Mouse (Mus musculus): ENCODE results near the gene Ppt2.

DNA sequence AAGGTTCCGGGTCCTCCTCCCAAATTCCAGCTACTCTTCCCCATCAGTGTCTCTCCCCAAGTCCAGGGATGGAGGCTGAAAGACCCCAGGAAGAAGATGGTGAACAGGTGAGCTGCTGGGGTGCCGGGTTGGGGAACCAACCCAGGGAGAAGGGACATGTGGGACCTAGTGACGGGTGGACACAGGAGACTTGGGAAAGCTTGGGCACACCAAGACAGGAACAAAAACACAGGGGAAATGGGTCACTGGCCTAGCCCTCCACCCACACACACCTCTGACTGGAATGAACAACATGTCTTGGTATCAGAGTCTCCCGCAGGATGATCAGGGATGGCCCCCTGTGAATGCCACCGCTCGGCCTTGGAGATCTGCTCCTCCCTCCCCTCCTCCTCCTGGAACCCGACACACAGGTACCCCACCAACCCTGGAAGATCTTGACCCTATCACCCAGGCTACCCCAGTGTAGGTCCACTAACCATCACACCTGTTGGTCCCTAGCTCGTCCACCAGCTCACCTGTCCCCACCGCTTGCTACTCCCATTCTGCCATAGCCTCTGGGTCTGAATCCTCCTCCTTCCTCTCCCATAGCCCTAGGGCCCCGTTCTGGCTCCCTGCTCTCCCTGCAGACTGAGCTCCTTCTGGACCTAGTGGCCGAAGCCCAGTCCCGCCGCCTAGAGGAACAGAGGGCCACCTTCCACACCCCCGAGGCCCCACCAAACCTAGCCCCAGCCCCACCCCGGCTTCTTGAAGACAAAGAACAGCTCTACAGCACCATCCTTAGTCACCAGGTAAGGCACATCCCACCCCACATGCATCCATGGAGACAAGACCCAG, 37.9 kb downstream of the Ppt2 start:
- no peak for TF ChIP-seq CTCF (IDR thresholded peaks at IDR 0.05; ENCODE audit: insufficient read depth, low read length)
- TF ChIP-seq POLR2A (IDR thresholded peaks at IDR 0.05; ENCODE audit: borderline replicate concordance, extremely low read depth, low read depth, low read length) = no peak
